Mouse (Mus musculus) liver, adult 2 months (tissue): ENCODE measurements around the gene Grik1.

ENCODE experiments used
- CTCF ChIP-seq: fragments of 200-500 bp; IDR thresholded peaks from 2 replicates; pipeline ENCODE4 v1.5.1; 2011; ENCODE audit warnings: low read depth, low read length, control low read depth
- POLR2A ChIP-seq: fragments of 200-500 bp; IDR thresholded peaks from 2 replicates; pipeline ENCODE4 v1.6.1; 2011; ENCODE audit warnings: low read length, control low read depth; ENCODE audit not compliant: insufficient read depth; ENCODE audit errors: extremely low read depth

DNA sequence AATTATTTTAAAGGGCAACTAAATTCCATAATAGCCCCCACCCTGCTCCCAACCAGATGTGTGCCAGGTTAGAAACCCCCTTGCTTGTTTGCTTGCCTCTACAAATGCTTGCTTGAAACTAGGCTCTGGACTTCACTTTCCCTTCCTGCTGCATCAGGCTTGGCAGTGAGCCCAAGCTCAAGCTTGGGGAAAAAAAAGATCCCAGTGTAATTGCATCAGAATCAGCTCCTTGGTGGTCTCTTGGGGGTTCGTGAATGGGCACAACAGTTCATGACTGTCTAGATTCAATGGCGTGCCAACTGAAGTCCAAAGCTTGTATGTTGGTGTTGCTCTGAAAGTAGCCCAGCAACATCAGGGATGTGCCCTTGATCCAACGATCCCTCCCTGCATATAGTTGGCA is 320.1 kb downstream of the Grik1 start:
- TF ChIP-seq CTCF (no peak), POLR2A (no peak)
